Mouse (Mus musculus) heart, adult 2 months (tissue): Measurements from ENCODE around the gene Apold1. TPM values are rescaled to one million over a fixed set of nuclear protein-coding genes. Genes with fewer than 3 reads are reported as not detected.

Experiments
- DNase-seq, 2 experiments: peaks; one replicate each; pipeline ENCODE4 v3.0.0; 2021
- H3K27ac ChIP-seq: fragments of 200-600 bp; 2 replicates; pipeline ENCODE4 v1.8.1; 2022
- H3K27me3 ChIP-seq: fragments of 200-500 bp; 2 replicates; pipeline ENCODE4 v1.6.1; 2012; ENCODE audit warnings: mild to moderate bottlenecking, low read length, inconsistent platforms, mixed read lengths; ENCODE audit not compliant: control insufficient read depth, insufficient read depth
- H3K36me3 ChIP-seq: fragments of 200-500 bp; 2 replicates; pipeline ENCODE4 v1.6.1; 2012; ENCODE audit warnings: low read length, inconsistent platforms; ENCODE audit not compliant: control insufficient read depth, insufficient read depth
- H3K4me1 ChIP-seq: fragments of 200-500 bp; 2 replicates; pipeline ENCODE4 v1.6.1; 2011; ENCODE audit warnings: low read length; ENCODE audit not compliant: control insufficient read depth, insufficient read depth
- H3K4me3 ChIP-seq: fragments of 200-600 bp; 2 replicates; pipeline ENCODE4 v1.8.1; 2022
- H3K79me2 ChIP-seq: fragments of 200-500 bp; replicated peaks from 2 replicates; pipeline ENCODE4 v1.6.1; 2012; ENCODE audit warnings: mild to moderate bottlenecking, inconsistent platforms, low read length, moderate library complexity, mixed read lengths; ENCODE audit not compliant: control insufficient read depth, insufficient read depth
- H3K9ac ChIP-seq: fragments of 200-500 bp; 2 replicates; pipeline ENCODE4 v1.6.1; 2012; ENCODE audit warnings: low read depth, mild to moderate bottlenecking, control low read depth, inconsistent platforms, low read length, mixed read lengths
- CTCF ChIP-seq: fragments of 200-600 bp; IDR thresholded peaks from 2 replicates; pipeline ENCODE4 v1.8.1; 2022; ENCODE audit warnings: antibody characterized with exemption, mild to moderate bottlenecking, moderate library complexity
- EP300 ChIP-seq: fragments of 200-500 bp; IDR thresholded peaks from 2 replicates; pipeline ENCODE4 v1.6.1; 2011; ENCODE audit warnings: low read depth, low read length, control low read depth; ENCODE audit not compliant: insufficient read depth
- POLR2A ChIP-seq: fragments of 200-500 bp; IDR thresholded peaks from 2 replicates; pipeline ENCODE4 v1.6.1; 2011; ENCODE audit warnings: mild to moderate bottlenecking, low read depth, low read length, control low read depth; ENCODE audit not compliant: insufficient read depth
- WGBS: fragments of 180-500 bp; shearing (Covaris S2); methylation state at CpG from one replicate; pipeline ENCODE4 v1.1.7; 2018; 5-methylcytosine and 5-hydroxymethylcytosine counted together
- intact Hi-C: fragments of 180-260 bp; cut with DNase I; formaldehyde crosslinking; loops from one replicate; pipeline ENCODE4 v1.15.1; 2025
- long read RNA-seq: library from polyadenylated mRNA; stranded (forward); transcript quantifications from one replicate; pipeline ENCODE4 v2.0.0, GENCODE M21; 2021
- polyA plus RNA-seq: library from polyadenylated mRNA; depleted of rRNA; stranded (reverse); fragments of >200 nt; gene quantifications from 2 replicates; pipeline ENCODE4 v1.2.3, GENCODE M21; 2012; rRNA removed
- total RNA-seq, 2 experiments: library from RNA; stranded (reverse); gene quantifications; 2 replicates each; pipeline ENCODE4 v1.2.3; 2021

Apold1 gene
- 1 to 10 TPM; 6.9 to 9.3 TPM for total RNA-seq
- 3.6 and 4.4 TPM in 2 replicates for polyA plus RNA-seq
- long read RNA-seq, partial matches to known transcripts: 0 of 4 reads
- long read RNA-seq, other reads (novel, unspliced or antisense): 0 of 4 reads

- DNase-seq: peak; percentile 65 to 76
- peak; percentile 92 for TF ChIP-seq POLR2A
- peak; percentile 96 for TF ChIP-seq EP300
- TF ChIP-seq CTCF: no peak
- peak within 1 kb of the TSS; percentile 72 for H3K9ac ChIP-seq
- H3K4me3 ChIP-seq: peak within 1 kb of the TSS; percentile 50
- H3K4me1 ChIP-seq: peaks cover 5% of the 10 kb centered on the region; the same call in 1 of the 2 replicates
- intact Hi-C loops: loop anchor here (5.0 to 10.0 kb wide), 2 partner anchors 59 to 383 kb away; partner anchors contain the start of genes Cdkn1b and Emp1
- H3K27me3 ChIP-seq: no peaks in the 10 kb centered on the region
- 30% methylated on average over 22 of the region's 22 CpGs for WGBS
- peak within 1 kb of the TSS; percentile 81 for H3K27ac ChIP-seq
- no peaks in the 10 kb centered on the region for H3K79me2 ChIP-seq
- H3K36me3 ChIP-seq: no peaks in the 10 kb centered on the region
These were observed at the start of gene Apold1 for GRCm38 (mm10) chr6:134981231-134982062. Apold1 (plus strand) TSS chr6:134981718.

DNA sequence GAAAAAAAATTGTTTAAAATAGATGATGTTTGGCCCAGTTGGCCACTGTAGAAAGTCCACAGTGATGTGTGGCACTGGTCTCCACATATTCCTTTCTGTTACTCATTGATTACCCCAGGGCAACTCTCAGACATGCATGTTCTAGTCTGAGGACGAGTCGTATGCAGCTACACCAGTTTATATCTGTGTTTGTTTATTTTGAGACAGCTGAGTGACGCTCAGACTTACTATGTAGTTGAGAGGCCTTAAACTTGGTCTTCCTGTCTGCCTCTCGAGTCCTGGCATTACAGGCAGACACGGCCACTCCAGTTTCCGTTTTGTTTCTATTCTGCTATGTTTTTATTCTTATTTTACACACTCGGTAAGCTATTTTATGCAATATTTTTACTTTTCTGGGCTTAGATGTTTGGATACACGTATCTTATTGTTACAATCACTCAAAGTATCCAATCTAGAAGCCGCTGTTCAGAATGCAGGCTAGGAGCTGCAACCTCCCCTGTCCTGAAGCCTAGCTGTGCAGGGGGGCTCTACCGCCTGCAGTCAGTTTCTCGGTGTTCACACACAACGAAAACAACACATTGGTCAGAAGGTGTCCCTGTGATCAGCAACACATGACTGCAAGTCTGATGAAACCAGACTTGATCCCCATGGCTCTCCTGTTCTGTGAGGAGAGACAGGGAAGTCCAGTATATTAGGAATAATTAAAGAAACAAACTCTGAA, 48.9 kb upstream of the Apold1 start:
- TF ChIP-seq CTCF (no peak), POLR2A (no peak), EP300 (no peak)
- Histone ChIP-seq H3K27ac (peak overlapping the region; percentile 68), H3K9ac (peak overlapping the region; percentile 67), H3K27me3 (no peaks in the 10 kb centered on the region), H3K4me1 (peaks cover 3% of the 10 kb centered on the region), H3K4me3 (0 out of 2 replicates have a peak overlapping the region, but pooled peaks have one; percentile 15), H3K36me3 (no peaks in the 10 kb centered on the region), H3K79me2 (no peaks in the 10 kb centered on the region)
- intact Hi-C loops: loop anchor here (2.0 kb wide), 1 partner anchor 14 kb away; no protein-coding TSS in a partner anchor
- no peak for DNase-seq
- 19% methylated on average over 12 of the region's 12 CpGs for WGBS

DNA sequence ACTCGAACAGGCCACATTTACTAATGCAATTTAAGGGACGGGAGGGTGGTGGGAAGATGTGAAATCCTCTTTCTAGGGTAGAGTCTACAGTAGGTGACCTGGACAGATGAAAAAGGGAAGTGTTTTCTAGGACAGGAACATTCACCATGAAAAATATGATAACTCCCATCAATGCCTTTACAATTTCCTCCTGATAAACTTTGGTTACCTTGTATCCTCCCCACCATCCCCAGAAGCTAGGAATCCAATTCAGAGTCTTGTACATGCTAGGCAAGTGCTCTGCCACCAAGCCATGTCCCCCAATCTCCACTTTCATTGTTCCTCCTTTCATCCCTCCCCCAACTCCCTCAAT, 48.3 kb upstream of the Apold1 start:
- 37% methylated on average over 2 of the region's 2 CpGs for WGBS
- H3K79me2 ChIP-seq: no peaks in the 10 kb centered on the region
- no peak overlapping the region for H3K4me3 ChIP-seq
- intact Hi-C loops: loop anchor here (2.0 kb wide), 1 partner anchor 14 kb away; no protein-coding TSS in a partner anchor
- no peaks in the 10 kb centered on the region for H3K36me3 ChIP-seq
- no peak for TF ChIP-seq CTCF
- TF ChIP-seq EP300: no peak
- TF ChIP-seq POLR2A: no peak
- DNase-seq: no peak
- no peaks in the 10 kb centered on the region for H3K27me3 ChIP-seq
- peak overlapping the region; percentile 68 for H3K27ac ChIP-seq
- no peak overlapping the region; the same call in none of the 2 replicates for H3K9ac ChIP-seq
- H3K4me1 ChIP-seq: peaks cover 3% of the 10 kb centered on the region

GRCm38 (mm10) chr6:134934305-134934704, 47.2 kb upstream of the Apold1 start:
- H3K4me1 ChIP-seq: peaks cover 3% of the 10 kb centered on the region
- no peak overlapping the region for H3K27ac ChIP-seq
- H3K4me3 ChIP-seq: no peak overlapping the region
- no peaks in the 10 kb centered on the region for H3K27me3 ChIP-seq
- no peaks in the 10 kb centered on the region for H3K36me3 ChIP-seq
- H3K9ac ChIP-seq: no peak overlapping the region
- intact Hi-C loops: no loop called here
- no peak for DNase-seq
- H3K79me2 ChIP-seq: no peaks in the 10 kb centered on the region
- WGBS: 96% methylated on average over 5 of the region's 5 CpGs
- TF ChIP-seq CTCF (no peak), EP300 (no peak), POLR2A (no peak)

GRCm38 (mm10) chr6:134939781-134940180, 41.7 kb upstream of the Apold1 start:
- Histone ChIP-seq H3K4me1 (no peaks in the 10 kb centered on the region; the same call in 1 of the 2 replicates), H3K27me3 (no peaks in the 10 kb centered on the region), H3K36me3 (no peaks in the 10 kb centered on the region), H3K9ac (no peak overlapping the region), H3K4me3 (no peak overlapping the region), H3K27ac (no peak overlapping the region), H3K79me2 (0 out of 2 replicates have a peak, but pooled peaks cover 1% of the 10 kb centered on the region)
- no peak for DNase-seq
- intact Hi-C loops: no loop called here
- 80% methylated on average over 4 of the region's 4 CpGs for WGBS
- TF ChIP-seq EP300 (no peak), CTCF (no peak), POLR2A (no peak)
